Mouse (Mus musculus) midbrain, embryonic 11.5 days (tissue): ENCODE measurements around the gene Iqschfp. TPM values are rescaled to one million over a fixed set of nuclear protein-coding genes. Genes with fewer than 3 reads are reported as not detected.

ENCODE experiments used
- ATAC-seq: fragments of 200-750 bp; cut with Nextera tagmentation; 2 replicates; pipeline ENCODE4 v1.8.0; 2017; ENCODE audit warnings: moderate TSS enrichment, moderate library complexity; ENCODE audit not compliant: low FRiP score
- DNase-seq: peaks from one replicate; pipeline ENCODE4 v3.0.0; 2015; ENCODE audit warnings: low spot score; ENCODE audit errors: missing footprints
- H3K27ac ChIP-seq: fragments of 300-500 bp; sonication (generic); 2 replicates; pipeline ENCODE4 v1.5.1; 2014; ENCODE audit warnings: low read depth, low read length
- H3K27me3 ChIP-seq: fragments of 300-500 bp; sonication (generic); 2 replicates; pipeline ENCODE4 v1.6.1; 2014; ENCODE audit warnings: mild to moderate bottlenecking, low read length, moderate library complexity, mixed read lengths; ENCODE audit not compliant: control insufficient read depth, insufficient read depth
- H3K36me3 ChIP-seq: fragments of 300-500 bp; sonication (generic); 2 replicates; pipeline ENCODE4 v1.6.1; 2014; ENCODE audit warnings: mild to moderate bottlenecking, low read length, moderate library complexity, mixed read lengths; ENCODE audit not compliant: control insufficient read depth, insufficient read depth
- H3K4me1 ChIP-seq: fragments of 300-500 bp; sonication (generic); 2 replicates; pipeline ENCODE4 v1.6.1; 2014; ENCODE audit warnings: low read length; ENCODE audit not compliant: control insufficient read depth, insufficient read depth
- H3K4me2 ChIP-seq: fragments of 300-500 bp; sonication (generic); 2 replicates; pipeline ENCODE4 v1.6.1; 2014; ENCODE audit warnings: mild to moderate bottlenecking, moderate library complexity
- H3K4me3 ChIP-seq: fragments of 300-500 bp; sonication (generic); 2 replicates; pipeline ENCODE4 v1.5.1; 2014; ENCODE audit warnings: low read depth, low read length
- H3K9ac ChIP-seq: fragments of 300-500 bp; sonication (generic); 2 replicates; pipeline ENCODE4 v1.6.1; 2014; ENCODE audit warnings: low read length
- H3K9me3 ChIP-seq: fragments of 300-500 bp; sonication (generic); 2 replicates; pipeline ENCODE4 v1.6.1; 2016; ENCODE audit warnings: low read length; ENCODE audit not compliant: control insufficient read depth
- WGBS: fragments of 180-500 bp; shearing (Covaris S2); extraction: QIAGEN DNeasy Blood & Tissue Kit; methylation state at CpG from one replicate; pipeline ENCODE4 v1.1.7; 2014; 5-methylcytosine and 5-hydroxymethylcytosine counted together
- polyA plus RNA-seq: library from polyadenylated mRNA; unstranded; fragments of >200 nt; fragmentation: Nextera tagmentation; extraction: Ambion mirVana; gene quantifications from 2 replicates; pipeline ENCODE4 v1.2.1, GENCODE M21; 2014

Iqschfp gene
- polyA plus RNA-seq = 2.6 and 3.5 TPM in 2 replicates

DNA sequence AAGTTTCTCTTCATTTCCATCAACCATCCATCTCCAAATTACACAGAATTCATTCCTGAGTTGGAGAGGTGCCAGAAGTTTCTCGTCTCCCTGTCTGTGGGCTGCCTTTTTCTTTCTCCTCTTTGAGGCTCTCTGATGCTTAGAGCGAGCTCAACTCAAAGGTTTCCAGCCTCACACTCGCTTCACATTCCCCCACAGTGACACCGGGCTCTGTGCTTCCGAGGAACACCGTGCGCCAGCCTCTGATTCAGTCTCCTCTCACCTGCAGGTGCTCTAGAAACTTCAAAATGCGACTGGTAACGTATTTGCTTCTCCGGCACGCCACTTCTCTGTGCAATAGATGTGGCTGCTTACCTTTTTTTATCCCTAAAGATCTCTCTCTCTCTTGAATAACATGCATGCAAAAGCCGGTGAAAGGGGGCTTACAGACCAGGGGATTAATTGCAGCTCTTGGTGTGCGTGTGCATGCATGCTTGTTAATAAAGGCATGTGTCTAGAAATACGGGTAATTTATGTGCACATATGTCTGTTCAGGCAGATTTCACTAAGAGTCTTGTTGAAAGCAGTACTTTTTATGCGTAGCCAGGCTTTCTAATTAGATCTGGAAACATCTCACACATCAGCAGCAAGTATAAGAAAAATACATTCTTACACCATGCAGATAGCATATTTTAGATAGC is at the start of gene Iqschfp, which contains the start of gene Iqcj:
Gene Iqschfp, plus strand, starts transcription at position 207 of the 680 bp plus-strand sequence.
Gene Iqcj, plus strand, starts transcription at position 195 of the 680 bp plus-strand sequence.
- ATAC-seq (peak; percentile 40; the same call in 1 of the 2 replicates), DNase-seq (no peak)

GRCm38 (mm10) chr3:67852397-67852796 is 39.6 kb upstream of the Iqschfp start:
- no peaks in the 10 kb centered on the region for H3K9me3 ChIP-seq
- H3K4me1 ChIP-seq = no peaks in the 10 kb centered on the region
- no peak overlapping the region for H3K27ac ChIP-seq
- H3K27me3 ChIP-seq = no peaks in the 10 kb centered on the region
- no peak for ATAC-seq
- H3K9ac ChIP-seq = no peak overlapping the region
- no peaks in the 10 kb centered on the region for H3K36me3 ChIP-seq
- DNase-seq = peak; percentile 73
- WGBS = 88% methylated on average over 5 of the region's 5 CpGs
- H3K4me3 ChIP-seq = no peak overlapping the region
- H3K4me2 ChIP-seq = no peak overlapping the region

More for the DNA sequence above, at the start of gene Iqschfp, which contains the start of gene Iqcj:
- Histone ChIP-seq H3K27me3 (no peaks in the 10 kb centered on the region), H3K27ac (peak within 1 kb of the TSS; percentile 58), H3K4me1 (peaks cover 4% of the 10 kb centered on the region; the same call in 1 of the 2 replicates), H3K4me3 (no peak within 1 kb of the TSS), H3K36me3 (no peaks in the 10 kb centered on the region), H3K4me2 (peak within 1 kb of the TSS; percentile 21), H3K9me3 (no peaks in the 10 kb centered on the region), H3K9ac (peak within 1 kb of the TSS; percentile 29)
- WGBS = 59% methylated on average over 15 of the region's 15 CpGs

GRCm38 (mm10) chr3:67861524-67861923 is 30.5 kb upstream of the Iqschfp start:
- DNase-seq (peak; percentile 64), ATAC-seq (no peak)
- Histone ChIP-seq H3K4me2 (no peak overlapping the region), H3K9me3 (no peaks in the 10 kb centered on the region), H3K4me3 (no peak overlapping the region), H3K36me3 (no peaks in the 10 kb centered on the region), H3K27ac (no peak overlapping the region), H3K27me3 (no peaks in the 10 kb centered on the region), H3K9ac (no peak overlapping the region), H3K4me1 (no peaks in the 10 kb centered on the region)
- 90% methylated on average over 3 of the region's 3 CpGs for WGBS

DNA sequence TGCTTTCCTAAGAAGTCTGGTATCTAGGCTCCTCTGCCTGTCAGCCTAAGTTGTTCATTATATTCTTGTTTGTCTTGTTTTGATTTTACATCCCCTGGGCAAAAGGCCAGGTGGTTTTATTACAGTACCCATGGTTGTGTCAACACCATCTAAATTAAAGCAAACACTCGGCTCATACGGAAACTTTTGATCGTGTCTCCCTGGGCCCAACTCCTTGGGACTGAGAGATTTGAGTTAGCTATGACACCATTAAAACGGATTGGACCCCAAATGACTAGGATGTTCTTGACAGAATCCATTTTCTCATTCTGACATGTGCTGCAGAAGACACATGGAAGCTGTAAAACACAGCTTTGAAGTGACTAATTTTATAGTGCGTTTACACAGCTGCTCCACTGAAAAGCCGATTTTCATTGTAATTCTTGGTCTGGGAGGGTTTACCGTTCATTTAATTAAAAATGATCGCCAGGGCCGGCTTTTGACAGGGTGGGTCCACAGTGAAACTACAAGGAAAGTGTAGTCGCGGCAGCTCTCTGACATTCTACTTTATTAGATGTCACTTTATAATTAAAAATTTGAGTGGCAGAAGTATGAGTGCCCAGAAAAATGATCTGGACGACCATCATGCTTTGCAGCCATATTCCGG is 24.5 kb upstream of the Iqschfp start:
- no peaks in the 10 kb centered on the region for H3K4me1 ChIP-seq
- H3K4me2 ChIP-seq = no peak overlapping the region
- no peaks in the 10 kb centered on the region for H3K36me3 ChIP-seq
- no peak overlapping the region for H3K27ac ChIP-seq
- peak; percentile 90 for ATAC-seq
- WGBS = 74% methylated on average over 13 of the region's 13 CpGs
- H3K4me3 ChIP-seq = no peak overlapping the region
- no peaks in the 10 kb centered on the region for H3K27me3 ChIP-seq
- H3K9ac ChIP-seq = no peak overlapping the region
- no peaks in the 10 kb centered on the region for H3K9me3 ChIP-seq
- peak; percentile 78 for DNase-seq

GRCm38 (mm10) chr3:67869424-67869823 is 22.6 kb upstream of the Iqschfp start:
- H3K27me3 ChIP-seq = no peaks in the 10 kb centered on the region
- ATAC-seq (no peak), DNase-seq (no peak)
- H3K4me3 ChIP-seq = no peak overlapping the region
- H3K9ac ChIP-seq = no peak overlapping the region
- H3K4me1 ChIP-seq = no peaks in the 10 kb centered on the region
- WGBS = 77% methylated on average over 1 of the region's 1 CpGs
- no peaks in the 10 kb centered on the region for H3K36me3 ChIP-seq
- H3K27ac ChIP-seq = no peak overlapping the region
- H3K4me2 ChIP-seq = no peak overlapping the region
- H3K9me3 ChIP-seq = no peaks in the 10 kb centered on the region

- H3K4me3 ChIP-seq = no peak overlapping the region
- no peak for DNase-seq
- WGBS = 83% methylated on average over 4 of the region's 4 CpGs
- no peaks in the 10 kb centered on the region for H3K36me3 ChIP-seq
- no peaks in the 10 kb centered on the region for H3K4me1 ChIP-seq
- H3K27ac ChIP-seq = no peak overlapping the region
- no peaks in the 10 kb centered on the region for H3K9me3 ChIP-seq
- no peaks in the 10 kb centered on the region for H3K27me3 ChIP-seq
- no peak overlapping the region for H3K9ac ChIP-seq
- no peak for ATAC-seq
- no peak overlapping the region for H3K4me2 ChIP-seq
Observed at GRCm38 (mm10) chr3:67877253-67877652, 14.8 kb upstream of the Iqschfp start.

DNA sequence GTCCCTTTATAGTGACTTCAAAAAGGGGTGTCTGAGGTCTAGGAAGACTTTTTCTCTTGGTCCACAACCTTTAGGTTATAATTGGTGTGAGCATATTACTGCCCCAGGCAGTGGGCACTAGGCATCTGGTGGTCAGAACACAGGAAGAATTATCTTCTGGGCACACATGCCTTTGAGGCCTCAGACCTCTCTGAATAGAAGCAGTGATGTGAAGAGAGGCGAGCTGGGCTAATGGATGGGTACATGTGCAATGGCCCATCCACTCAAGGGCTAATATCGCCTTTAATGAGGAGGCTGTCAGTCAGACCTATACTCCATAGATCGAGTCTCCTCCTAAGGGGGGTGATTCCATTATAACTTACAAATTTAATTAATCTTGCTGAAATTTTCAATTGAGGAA is 7.7 kb upstream of the Iqschfp start:
- Histone ChIP-seq H3K27me3 (no peaks in the 10 kb centered on the region), H3K9ac (no peak overlapping the region), H3K27ac (no peak overlapping the region), H3K4me2 (no peak overlapping the region), H3K36me3 (no peaks in the 10 kb centered on the region), H3K9me3 (no peaks in the 10 kb centered on the region), H3K4me1 (no peaks in the 10 kb centered on the region), H3K4me3 (no peak overlapping the region)
- ATAC-seq (peak; percentile 19; the same call in 1 of the 2 replicates), DNase-seq (peak; percentile 35)
- 63% methylated on average over 3 of the region's 3 CpGs for WGBS

DNA sequence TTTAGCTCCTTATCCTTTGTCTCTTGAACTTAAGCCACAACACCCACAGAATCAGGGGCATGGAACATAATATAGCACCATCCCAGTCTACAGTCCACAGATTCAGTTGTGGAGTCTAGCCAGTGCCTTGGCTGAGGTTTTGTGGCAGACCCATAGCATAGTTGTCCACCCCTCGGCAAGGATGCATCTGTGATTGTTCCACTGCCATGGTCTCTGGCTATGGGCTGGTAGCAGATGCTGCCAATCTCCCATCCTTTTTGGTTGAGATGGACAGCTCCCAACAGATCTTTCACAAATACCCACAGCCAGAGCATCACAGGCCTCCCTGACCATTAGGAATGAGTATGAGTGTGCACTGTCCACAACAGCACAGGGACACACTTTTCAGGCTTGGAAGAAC is 5.9 kb upstream of the Iqschfp start:
- Histone ChIP-seq H3K9ac (no peak overlapping the region), H3K4me3 (no peak overlapping the region), H3K4me1 (no peaks in the 10 kb centered on the region), H3K27ac (peak overlapping the region; percentile 40; the same call in 1 of the 2 replicates), H3K36me3 (no peaks in the 10 kb centered on the region), H3K4me2 (no peak overlapping the region), H3K9me3 (no peaks in the 10 kb centered on the region), H3K27me3 (no peaks in the 10 kb centered on the region)
- WGBS = 68% methylated on average over 1 of the region's 1 CpGs
- ATAC-seq (no peak), DNase-seq (no peak)

- Histone ChIP-seq H3K4me2 (no peak overlapping the region), H3K4me3 (no peak overlapping the region), H3K36me3 (no peaks in the 10 kb centered on the region), H3K27me3 (no peaks in the 10 kb centered on the region), H3K9me3 (no peaks in the 10 kb centered on the region), H3K27ac (no peak overlapping the region), H3K4me1 (peaks cover 2% of the 10 kb centered on the region; the same call in 1 of the 2 replicates), H3K9ac (no peak overlapping the region)
- ATAC-seq = peak; percentile 64; the same call in 1 of the 2 replicates
- peak; percentile 79 for DNase-seq
Observed at GRCm38 (mm10) chr3:67887251-67887650, 4.8 kb upstream of the Iqschfp start.
